Mouse (Mus musculus) intestine, postnatal 0 days (tissue): ENCODE measurements around the gene Sorcs1. TPM values are rescaled to one million over a fixed set of nuclear protein-coding genes. Genes with fewer than 3 reads are reported as not detected.

Source experiments
- ATAC-seq: fragments of 200-750 bp; cut with Nextera tagmentation; 2 replicates; pipeline ENCODE4 v1.8.0; 2017; ENCODE audit warnings: mild to moderate bottlenecking, moderate TSS enrichment, moderate library complexity
- H3K27ac ChIP-seq: fragments of 300-500 bp; sonication (generic); 2 replicates; pipeline ENCODE4 v1.5.1; 2014; ENCODE audit warnings: mild to moderate bottlenecking, low read depth, low read length, moderate library complexity
- H3K27me3 ChIP-seq: fragments of 300-500 bp; sonication (generic); replicated peaks from 2 replicates; pipeline ENCODE4 v1.6.1; 2014; ENCODE audit warnings: low read length, mixed read lengths; ENCODE audit not compliant: control insufficient read depth, insufficient read depth
- H3K36me3 ChIP-seq: fragments of 300-500 bp; sonication (generic); 2 replicates; pipeline ENCODE4 v1.6.1; 2014; ENCODE audit warnings: mild to moderate bottlenecking, moderate library complexity; ENCODE audit not compliant: control insufficient read depth, insufficient read depth
- H3K4me1 ChIP-seq: fragments of 300-500 bp; sonication (generic); replicated peaks from 2 replicates; pipeline ENCODE4 v1.6.1; 2014; ENCODE audit warnings: antibody characterized with exemption, low read length, mixed read lengths; ENCODE audit not compliant: control insufficient read depth, insufficient read depth
- H3K4me2 ChIP-seq: fragments of 300-500 bp; sonication (generic); replicated peaks from 2 replicates; pipeline ENCODE4 v1.6.1; 2014; ENCODE audit warnings: low read depth, mild to moderate bottlenecking, moderate library complexity
- H3K4me3 ChIP-seq: fragments of 300-500 bp; sonication (generic); 2 replicates; pipeline ENCODE4 v1.5.1; 2014; ENCODE audit warnings: low read depth, low read length
- H3K9ac ChIP-seq: fragments of 300-500 bp; sonication (generic); 2 replicates; pipeline ENCODE4 v1.6.1; 2014; ENCODE audit warnings: mild to moderate bottlenecking, low read depth, low read length
- H3K9me3 ChIP-seq: fragments of 300-500 bp; sonication (generic); 2 replicates; pipeline ENCODE4 v1.6.1; 2016; ENCODE audit warnings: mixed run types; ENCODE audit not compliant: control insufficient read depth
- CTCF ChIP-seq: sonication (generic); IDR thresholded peaks from 2 replicates; pipeline ENCODE4 v1.5.1; 2016; ENCODE audit warnings: low read depth, mild to moderate bottlenecking, control low read depth, antibody characterized with exemption, moderate library complexity
- WGBS: fragments of 180-500 bp; shearing (Covaris S2); extraction: QIAGEN DNeasy Blood & Tissue Kit; methylation state at CpG from one replicate; pipeline ENCODE4 v1.1.7; 2014; 5-methylcytosine and 5-hydroxymethylcytosine counted together
- polyA plus RNA-seq: library from polyadenylated mRNA; unstranded; fragments of >200 nt; fragmentation: Nextera tagmentation; extraction: Ambion mirVana; gene quantifications from 2 replicates; pipeline ENCODE4 v1.2.1, GENCODE M21; 2015

Gene Sorcs1
- polyA plus RNA-seq, 1 experiment from 2014 or later, result 0.87 TPM

DNA sequence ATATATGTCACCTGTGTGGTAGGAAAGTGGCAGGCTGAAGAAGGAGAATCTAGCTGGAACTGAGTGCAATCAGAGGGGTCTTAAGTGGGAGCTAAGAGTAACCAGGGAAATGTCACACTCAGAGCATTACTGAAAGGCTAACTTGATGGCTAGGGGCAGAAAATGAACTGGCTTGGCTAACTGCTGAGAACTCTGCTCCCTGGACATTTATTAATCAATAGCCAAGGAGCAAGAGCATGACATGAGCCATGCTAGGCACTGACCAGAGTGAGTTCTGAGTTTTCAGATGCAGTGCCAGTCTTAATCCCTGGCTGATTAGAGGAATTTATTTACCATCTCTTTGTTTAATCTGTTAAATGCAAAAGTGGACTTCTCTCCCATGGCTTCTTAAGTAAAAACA, 95.5 kb downstream of the Sorcs1 start:
- Histone ChIP-seq H3K9ac (no peak overlapping the region), H3K4me3 (no peak overlapping the region), H3K4me1 (no peaks in the 10 kb centered on the region), H3K9me3 (no peaks in the 10 kb centered on the region), H3K27ac (no peak overlapping the region), H3K36me3 (no peaks in the 10 kb centered on the region), H3K4me2 (no peak overlapping the region), H3K27me3 (no peaks in the 10 kb centered on the region)
- TF ChIP-seq CTCF, result no peak
- no peak for ATAC-seq

- TF ChIP-seq CTCF, result no peak
- ATAC-seq, result no peak
- H3K9me3 ChIP-seq, result no peaks in the 10 kb centered on the region
- no peak overlapping the region for H3K4me2 ChIP-seq
- 68% methylated on average over 1 of the region's 1 CpGs for WGBS
- no peak overlapping the region for H3K9ac ChIP-seq
- no peaks in the 10 kb centered on the region for H3K4me1 ChIP-seq
- H3K36me3 ChIP-seq, result no peaks in the 10 kb centered on the region
- no peak overlapping the region for H3K4me3 ChIP-seq
- no peak overlapping the region for H3K27ac ChIP-seq
- H3K27me3 ChIP-seq, result no peaks in the 10 kb centered on the region
Observed at GRCm38 (mm10) chr19:50569669-50570195, 108.7 kb downstream of the Sorcs1 start.

DNA sequence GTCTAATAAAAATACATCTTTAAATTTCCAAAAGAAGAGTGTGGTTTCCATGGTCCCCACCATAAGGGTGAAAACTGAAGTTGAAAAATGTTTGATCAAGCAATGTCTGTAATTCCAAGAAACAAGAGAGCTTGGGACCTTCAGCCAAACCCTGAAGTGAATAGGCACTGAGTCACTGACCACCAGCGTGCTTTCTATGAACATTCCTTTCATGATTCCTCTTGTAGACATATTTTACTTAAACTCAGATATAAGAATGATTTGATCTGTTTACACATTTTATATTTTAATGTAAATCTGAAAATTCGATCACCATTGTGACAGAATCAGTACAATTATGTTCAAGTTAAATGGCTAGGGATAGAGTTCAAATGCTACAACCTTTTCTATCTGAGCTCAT, 112.1 kb downstream of the Sorcs1 start:
- no peaks in the 10 kb centered on the region for H3K36me3 ChIP-seq
- 80% methylated on average over 2 of the region's 2 CpGs for WGBS
- no peak overlapping the region for H3K9ac ChIP-seq
- H3K9me3 ChIP-seq, result no peaks in the 10 kb centered on the region
- TF ChIP-seq CTCF, result no peak
- H3K4me3 ChIP-seq, result no peak overlapping the region
- H3K4me2 ChIP-seq, result no peak overlapping the region
- no peak for ATAC-seq
- H3K27me3 ChIP-seq, result no peaks in the 10 kb centered on the region
- no peaks in the 10 kb centered on the region for H3K4me1 ChIP-seq
- no peak overlapping the region for H3K27ac ChIP-seq

DNA sequence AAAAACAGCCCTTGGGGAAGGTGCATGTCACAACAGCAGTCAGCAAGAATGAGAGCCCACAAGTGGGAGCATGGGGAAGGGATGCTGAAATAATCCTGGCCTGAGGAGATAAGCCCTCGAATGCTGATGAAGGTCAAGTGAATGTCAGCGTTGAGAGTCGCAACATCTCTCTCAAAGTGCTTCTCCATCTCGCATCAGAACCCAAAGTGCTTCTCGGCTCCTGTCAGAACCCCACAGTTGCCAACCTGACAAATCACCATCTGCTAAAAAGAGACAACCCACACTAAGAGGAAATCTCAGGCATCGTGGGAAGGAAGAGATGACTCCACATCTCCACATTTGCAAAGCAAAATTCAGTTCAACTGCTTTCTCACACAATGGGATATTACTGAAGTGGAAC, 119.7 kb downstream of the Sorcs1 start:
- H3K4me1 ChIP-seq, result no peaks in the 10 kb centered on the region
- no peak overlapping the region for H3K4me3 ChIP-seq
- H3K4me2 ChIP-seq, result no peak overlapping the region
- H3K36me3 ChIP-seq, result no peaks in the 10 kb centered on the region
- no peak for ATAC-seq
- no peak overlapping the region for H3K9ac ChIP-seq
- TF ChIP-seq CTCF, result no peak
- WGBS, result 58% methylated on average over 6 of the region's 6 CpGs
- H3K9me3 ChIP-seq, result no peaks in the 10 kb centered on the region
- no peak overlapping the region for H3K27ac ChIP-seq
- H3K27me3 ChIP-seq, result no peaks in the 10 kb centered on the region

- ATAC-seq, result no peak
- no peaks in the 10 kb centered on the region for H3K27me3 ChIP-seq
- no peak overlapping the region for H3K9ac ChIP-seq
Observed at GRCm38 (mm10) chr19:50534031-50534430, 144.4 kb downstream of the Sorcs1 start.

GRCm38 (mm10) chr19:50527835-50528234, 150.6 kb downstream of the Sorcs1 start:
- no peak overlapping the region for H3K9ac ChIP-seq
- 86% methylated on average over 3 of the region's 3 CpGs for WGBS

More at GRCm38 (mm10) chr19:50534031-50534430, 144.4 kb downstream of the Sorcs1 start:
- no peaks in the 10 kb centered on the region for H3K36me3 ChIP-seq
- no peak for TF ChIP-seq CTCF
- no peaks in the 10 kb centered on the region for H3K4me1 ChIP-seq
- H3K4me2 ChIP-seq, result no peak overlapping the region
- 80% methylated on average over 5 of the region's 5 CpGs for WGBS
- H3K4me3 ChIP-seq, result no peak overlapping the region
- H3K27ac ChIP-seq, result no peak overlapping the region
- H3K9me3 ChIP-seq, result no peaks in the 10 kb centered on the region

DNA sequence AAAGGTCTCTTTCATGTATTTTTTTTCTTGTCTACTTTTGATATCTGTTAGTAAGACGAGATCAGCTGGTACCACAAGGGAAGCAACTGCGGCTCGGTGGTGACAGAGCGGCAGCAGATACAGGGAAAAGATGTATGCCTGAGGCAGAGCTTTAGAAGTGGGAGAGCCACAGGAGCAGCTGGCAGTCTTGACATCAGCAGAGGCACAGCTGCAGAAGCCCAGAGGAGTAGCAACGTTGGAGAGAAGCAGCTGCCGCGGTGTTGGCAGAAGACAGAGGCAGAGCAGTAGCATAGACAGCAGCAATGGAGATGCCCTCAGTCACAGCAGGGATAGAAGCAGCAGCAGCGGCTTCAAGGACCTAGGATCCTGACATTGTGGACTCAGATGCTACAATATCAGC, 152.4 kb downstream of the Sorcs1 start:
- no peak for TF ChIP-seq CTCF
- Histone ChIP-seq H3K9ac (no peak overlapping the region), H3K27ac (no peak overlapping the region), H3K4me2 (no peak overlapping the region), H3K4me1 (no peaks in the 10 kb centered on the region), H3K4me3 (no peak overlapping the region), H3K36me3 (no peaks in the 10 kb centered on the region), H3K9me3 (no peaks in the 10 kb centered on the region), H3K27me3 (no peaks in the 10 kb centered on the region)
- whole genome bisulfite sequencing, result 81% methylated on average over 8 of the region's 8 CpGs
- no peak for ATAC-seq

More at GRCm38 (mm10) chr19:50527835-50528234, 150.6 kb downstream of the Sorcs1 start:
- Histone ChIP-seq H3K4me3 (no peak overlapping the region), H3K36me3 (no peaks in the 10 kb centered on the region), H3K9me3 (no peaks in the 10 kb centered on the region), H3K27me3 (no peaks in the 10 kb centered on the region), H3K4me1 (no peaks in the 10 kb centered on the region), H3K4me2 (no peak overlapping the region), H3K27ac (no peak overlapping the region)
- no peak for ATAC-seq
- no peak for TF ChIP-seq CTCF
